20 mouse cellular contexts compared by ENCODE assay signal in genomic region chr11:88509464-88509863, GRCm38 (mm10).
DNase-seq lines count a peak whose midpoint lies in the region; ATAC-seq and TF ChIP-seq lines count a peak whose summit lies in the region.
"Had no signal": no experiment of that assay in that cellular context is flagged by ENCODE, and none has a peak within 500 bp of the region (broad histone marks: within the 10 kb centered on the region; RNA-seq: fewer than 3 reads in every experiment).

No protein-coding gene starts in this region.

- no peak overlapping the region for H3K4me2 ChIP-seq in hindbrain, embryonic 13.5 days
- no peak overlapping the region for H3K4me2 ChIP-seq in hindbrain, postnatal 0 days (ENCODE audit: low read depth, low read length)
- H3K4me2 ChIP-seq in midbrain, embryonic 12.5 days (replicated peaks) = no peak overlapping the region
- no peak overlapping the region for H3K4me2 ChIP-seq in midbrain, embryonic 13.5 days (replicated peaks)
- H3K4me2 ChIP-seq: embryonic facial prominence, embryonic 15.5 days; heart, embryonic 12.5 days; intestine, embryonic 15.5 days had no signal

- H3K27me3 ChIP-seq in hindbrain, embryonic 13.5 days = no peaks in the 10 kb centered on the region
- no peaks in the 10 kb centered on the region for H3K27me3 ChIP-seq in hindbrain, postnatal 0 days (ENCODE audit: insufficient read depth, low read length)
- H3K27me3 ChIP-seq in midbrain, embryonic 12.5 days = no peaks in the 10 kb centered on the region
- H3K27me3 ChIP-seq in midbrain, embryonic 13.5 days = no peaks in the 10 kb centered on the region
- H3K27me3 ChIP-seq: CH12.LX; embryonic facial prominence, embryonic 15.5 days; heart, embryonic 12.5 days; intestine, embryonic 15.5 days; Patski had no signal

- WGBS in hindbrain, embryonic 13.5 days = 89% methylated on average over 4 of the region's 4 CpGs
- 79% methylated on average over 4 of the region's 4 CpGs for WGBS in hindbrain, postnatal 0 days
- 93% methylated on average over 4 of the region's 4 CpGs for WGBS in midbrain, embryonic 12.5 days
- WGBS in midbrain, embryonic 13.5 days = 93% methylated on average over 4 of the region's 4 CpGs

- no peak for TF ChIP-seq CTCF in hindbrain, postnatal 0 days (IDR thresholded peaks at IDR 0.05; ENCODE audit: low read depth)

- peak overlapping the region; percentile 66; the same call in 1 of the 2 replicates for H3K27ac ChIP-seq in hindbrain, embryonic 13.5 days
- H3K27ac ChIP-seq in hindbrain, postnatal 0 days = no peak overlapping the region
- 0 out of 2 replicates have a peak overlapping the region, but pooled peaks have one; percentile 3 for H3K27ac ChIP-seq in midbrain, embryonic 12.5 days (replicated peaks)
- no peak overlapping the region for H3K27ac ChIP-seq in midbrain, embryonic 13.5 days
- H3K27ac ChIP-seq: embryonic facial prominence, embryonic 15.5 days; intestine, embryonic 15.5 days had no signal

- ATAC-seq in hindbrain, embryonic 13.5 days (ENCODE audit: low FRiP score) = no peak
- no peak for ATAC-seq in hindbrain, postnatal 0 days
- ATAC-seq in midbrain, embryonic 12.5 days (ENCODE audit: low FRiP score, low read depth) = no peak
- no peak for ATAC-seq in midbrain, embryonic 13.5 days
- ATAC-seq: activated CD4-positive, CD25-positive, alpha-beta regulatory T cell, adult 4 months; intestine, embryonic 15.5 days; Patski had no signal

- H3K36me3 ChIP-seq in hindbrain, embryonic 13.5 days = no peaks in the 10 kb centered on the region
- no peaks in the 10 kb centered on the region for H3K36me3 ChIP-seq in hindbrain, postnatal 0 days (ENCODE audit: insufficient read depth, low read length)
- no peaks in the 10 kb centered on the region for H3K36me3 ChIP-seq in midbrain, embryonic 12.5 days
- H3K36me3 ChIP-seq in midbrain, embryonic 13.5 days = no peaks in the 10 kb centered on the region
- H3K36me3 ChIP-seq: embryonic facial prominence, embryonic 15.5 days; intestine, embryonic 15.5 days had no signal

- DNase-seq in cerebellum, adult 9-11 months = peak; percentile 47
- no peak for DNase-seq in cerebellum, adult 8-10 months
- DNase-seq in hindbrain, postnatal 0 days (ENCODE audit: low spot score) = no peak
- peak; percentile 53 for DNase-seq in brain, adult 2 months (ENCODE audit: low read depth, low spot score)
- DNase-seq: adrenal gland, postnatal 14 days; cerebellum, postnatal 10 days; embryo, embryonic 11 days; gastrocnemius, adult 2 months; gastrocnemius, postnatal 25 days; kidney, adult 18-20 months had no signal

- peaks cover 90% of the 10 kb centered on the region for H3K4me1 ChIP-seq in hindbrain, embryonic 13.5 days (replicated peaks)
- H3K4me1 ChIP-seq in hindbrain, postnatal 0 days (ENCODE audit: insufficient read depth, low read length) = peaks cover 32% of the 10 kb centered on the region
- peaks cover 81% of the 10 kb centered on the region for H3K4me1 ChIP-seq in midbrain, embryonic 12.5 days
- peaks cover 94% of the 10 kb centered on the region for H3K4me1 ChIP-seq in midbrain, embryonic 13.5 days (replicated peaks)

- H3K4me3 ChIP-seq in hindbrain, embryonic 13.5 days = no peak overlapping the region
- no peak overlapping the region for H3K4me3 ChIP-seq in hindbrain, postnatal 0 days (ENCODE audit: low read length)
- H3K4me3 ChIP-seq in midbrain, embryonic 12.5 days = no peak overlapping the region
- no peak overlapping the region for H3K4me3 ChIP-seq in midbrain, embryonic 13.5 days (replicated peaks)
- H3K4me3 ChIP-seq: embryonic facial prominence, embryonic 15.5 days; erythroblast, embryonic 14.5 days; gastrocnemius, adult 2 months; heart, embryonic 12.5 days; intestine, embryonic 15.5 days had no signal

- no peak overlapping the region for H3K9ac ChIP-seq in hindbrain, embryonic 13.5 days
- H3K9ac ChIP-seq in hindbrain, postnatal 0 days (replicated peaks; ENCODE audit: low read length) = no peak overlapping the region
- H3K9ac ChIP-seq in midbrain, embryonic 12.5 days (replicated peaks) = no peak overlapping the region
- no peak overlapping the region for H3K9ac ChIP-seq in midbrain, embryonic 13.5 days (replicated peaks)
- H3K9ac ChIP-seq: embryonic facial prominence, embryonic 15.5 days; heart, embryonic 12.5 days; intestine, embryonic 15.5 days had no signal

- no peaks in the 10 kb centered on the region for H3K9me3 ChIP-seq in hindbrain, embryonic 13.5 days
- no peaks in the 10 kb centered on the region for H3K9me3 ChIP-seq in hindbrain, postnatal 0 days (ENCODE audit: low read length)
- H3K9me3 ChIP-seq in midbrain, embryonic 12.5 days = no peaks in the 10 kb centered on the region
- H3K9me3 ChIP-seq in midbrain, embryonic 13.5 days = no peaks in the 10 kb centered on the region
- H3K9me3 ChIP-seq: embryonic facial prominence, embryonic 15.5 days; heart, embryonic 12.5 days; intestine, embryonic 15.5 days had no signal

Comparison
In these comparisons a context has a peak if more than half of its experiments do, and no peak if none do; other contexts are left out.
1. DNase-seq: peak in cerebellum, adult 9-11 months (single experiment) and brain, adult 2 months (single experiment); none in cerebellum, adult 8-10 months (single experiment) and hindbrain, postnatal 0 days (single experiment).
2. H3K27ac ChIP-seq: peak in hindbrain, embryonic 13.5 days (single experiment) and midbrain, embryonic 12.5 days (single experiment); none in hindbrain, postnatal 0 days (single experiment) and midbrain, embryonic 13.5 days (single experiment).